Comparison of ENCODE assay signal across 9 mouse cellular contexts in the genomic region with DNA sequence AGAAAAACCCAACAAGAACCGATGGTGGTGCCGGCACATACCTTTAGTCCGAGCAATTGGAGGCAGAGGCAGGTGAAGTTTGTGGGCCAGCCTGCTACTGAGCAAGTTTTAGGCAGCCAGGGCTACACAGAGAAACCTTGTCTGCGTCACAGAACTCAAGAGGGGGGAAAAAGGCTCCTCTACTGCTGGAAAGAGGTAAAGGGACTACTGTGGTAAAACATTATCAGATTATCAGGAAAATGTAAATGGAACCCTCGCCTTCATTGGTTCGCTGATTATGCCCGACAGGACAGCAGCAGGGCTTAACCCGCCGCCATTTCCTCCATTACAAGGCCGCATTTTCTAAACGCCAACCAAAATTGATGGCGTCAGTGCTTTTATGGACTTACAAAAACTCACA. TPM values are rescaled to one million over a fixed set of nuclear protein-coding genes. Genes with fewer than 3 reads are reported as not detected.
DNase-seq lines count a peak whose midpoint lies in the region; ATAC-seq lines count a peak whose summit lies in the region.
"Had no signal": no experiment of that assay in that cellular context is flagged by ENCODE, and none has a peak within 500 bp of the region (broad histone marks: within the 10 kb centered on the region; RNA-seq: fewer than 3 reads in every experiment).

No protein-coding gene starts in this region.

- peak overlapping the region; percentile 39 for H3K4me2 ChIP-seq in hindbrain, embryonic 16.5 days (ENCODE audit: low read length)
- peak overlapping the region; percentile 33 for H3K4me2 ChIP-seq in liver, embryonic 15.5 days
- peak overlapping the region; percentile 45 for H3K4me2 ChIP-seq in neural tube, embryonic 13.5 days

- H3K4me3 ChIP-seq in hindbrain, embryonic 16.5 days (ENCODE audit: low read length), result peak overlapping the region; percentile 43
- peak overlapping the region; percentile 58 for H3K4me3 ChIP-seq in liver, embryonic 15.5 days (replicated peaks)
- H3K4me3 ChIP-seq in neural tube, embryonic 13.5 days, result peak overlapping the region; percentile 40
- H3K4me3 ChIP-seq: myocyte had no signal

- H3K4me1 ChIP-seq in hindbrain, embryonic 16.5 days (ENCODE audit: control insufficient read depth, insufficient read depth, low read depth, low read length), result no peaks in the 10 kb centered on the region
- no peaks in the 10 kb centered on the region for H3K4me1 ChIP-seq in liver, embryonic 15.5 days (replicated peaks)
- no peaks in the 10 kb centered on the region for H3K4me1 ChIP-seq in neural tube, embryonic 13.5 days (replicated peaks)

- DNase-seq in cerebellum, adult 9-11 months, result peak; percentile 14
- no peak for DNase-seq in cerebellum, postnatal 36 days
- DNase-seq in R1 (ENCODE audit: low read depth, low spot score), result peak; percentile 31
- DNase-seq in fibroblast of lung, adult 2 months (ENCODE audit: low read depth), result peak; percentile 2
- no peak for DNase-seq in urinary bladder, postnatal 10 days (ENCODE audit: low spot score)

- peak overlapping the region; percentile 47 for H3K9ac ChIP-seq in hindbrain, embryonic 16.5 days (ENCODE audit: low read depth, low read length)
- peak overlapping the region; percentile 21; the same call in 1 of the 2 replicates for H3K9ac ChIP-seq in liver, embryonic 15.5 days
- peak overlapping the region; percentile 57 for H3K9ac ChIP-seq in neural tube, embryonic 13.5 days

- H3K27me3 ChIP-seq in hindbrain, embryonic 16.5 days (replicated peaks; ENCODE audit: control insufficient read depth, insufficient read depth, low read length), result no peaks in the 10 kb centered on the region
- H3K27me3 ChIP-seq in liver, embryonic 15.5 days, result no peaks in the 10 kb centered on the region
- H3K27me3 ChIP-seq in neural tube, embryonic 13.5 days, result no peaks in the 10 kb centered on the region

- 3% methylated on average over 10 of the region's 12 CpGs for WGBS in hindbrain, embryonic 16.5 days
- 5% methylated on average over 12 of the region's 12 CpGs for WGBS in liver, embryonic 15.5 days (ENCODE audit: insufficient replicate concordance)
- 8% methylated on average over 4 of the region's 12 CpGs for WGBS in neural tube, embryonic 13.5 days

- H3K9me3 ChIP-seq in hindbrain, embryonic 16.5 days (ENCODE audit: control insufficient read depth, low read length), result no peaks in the 10 kb centered on the region
- H3K9me3 ChIP-seq in liver, embryonic 15.5 days (replicated peaks), result no peaks in the 10 kb centered on the region
- no peaks in the 10 kb centered on the region for H3K9me3 ChIP-seq in neural tube, embryonic 13.5 days

- no peak; the same call in 1 of the 2 replicates for ATAC-seq in hindbrain, embryonic 16.5 days
- peak; percentile 58; the same call in 1 of the 2 replicates for ATAC-seq in liver, embryonic 15.5 days (ENCODE audit: insufficient read depth)
- ATAC-seq in neural tube, embryonic 13.5 days (ENCODE audit: low read depth), result peak; percentile 43

- H3K36me3 ChIP-seq in hindbrain, embryonic 16.5 days (ENCODE audit: control insufficient read depth, insufficient read depth, low read length), result no peaks in the 10 kb centered on the region
- H3K36me3 ChIP-seq in liver, embryonic 15.5 days (replicated peaks), result no peaks in the 10 kb centered on the region
- no peaks in the 10 kb centered on the region for H3K36me3 ChIP-seq in neural tube, embryonic 13.5 days

- peak overlapping the region; percentile 39 for H3K27ac ChIP-seq in hindbrain, embryonic 16.5 days (ENCODE audit: low read depth, low read length)
- H3K27ac ChIP-seq in liver, embryonic 15.5 days (replicated peaks), result peak overlapping the region; percentile 73
- H3K27ac ChIP-seq in neural tube, embryonic 13.5 days (replicated peaks), result no peak overlapping the region; the same call in 1 of the 2 replicates

RNA-seq across cellular contexts. Expression of a gene that starts 0.7 kb away (rescaled TPM):
- 13.5 and 19.1 TPM in 2 replicates for polyA plus RNA-seq in hindbrain, embryonic 16.5 days (2015; fragmentation: Nextera tagmentation; extraction: Ambion mirVana)
- polyA plus RNA-seq in liver, embryonic 15.5 days (2015; fragmentation: Nextera tagmentation; extraction: Ambion mirVana), result 9.6 and 11.5 TPM in 2 replicates
- 13.5 and 16.8 TPM in 2 replicates for polyA plus RNA-seq in neural tube, embryonic 13.5 days (2015; fragmentation: Nextera tagmentation; extraction: Ambion mirVana)
- polyA plus RNA-seq: myocyte had no signal

RNA-seq across cellular contexts. Expression of a gene that starts 40.2 kb away (rescaled TPM):
- 5.3 and 8.7 TPM in 2 replicates for polyA plus RNA-seq in hindbrain, embryonic 16.5 days (2015; fragmentation: Nextera tagmentation; extraction: Ambion mirVana)
- polyA plus RNA-seq in liver, embryonic 15.5 days (2015; fragmentation: Nextera tagmentation; extraction: Ambion mirVana), result 3.3 and 3.4 TPM in 2 replicates
- polyA plus RNA-seq in neural tube, embryonic 13.5 days (2015; fragmentation: Nextera tagmentation; extraction: Ambion mirVana), result 8.6 and 9.2 TPM in 2 replicates
- polyA plus RNA-seq: myocyte had no signal

Comparison
In these comparisons a context has a peak if more than half of its experiments do, and no peak if none do; other contexts are left out.
1. DNase-seq: peak in cerebellum, adult 9-11 months (single experiment), R1 (single experiment) and fibroblast of lung, adult 2 months (single experiment); none in cerebellum, postnatal 36 days (0 of 2) and urinary bladder, postnatal 10 days (single experiment).
2. Peak in every context shown above with its lines, with median percentiles within 50 percentile points of each other: H3K4me2 ChIP-seq, H3K4me3 ChIP-seq and H3K9ac ChIP-seq.